Mouse (Mus musculus) cerebellum, adult (tissue): Measurements from ENCODE around the gene Esrrg.

Experiments
- ATAC-seq: cut with Nextera tagmentation; 2 replicates; pipeline ENCODE4 v1.9.2; 2017; ENCODE audit warnings: mild to moderate bottlenecking, moderate library complexity, mixed read lengths; ENCODE audit not compliant: insufficient number of reproducible peaks, low FRiP score, low TSS enrichment

The Esrrg gene

DNA sequence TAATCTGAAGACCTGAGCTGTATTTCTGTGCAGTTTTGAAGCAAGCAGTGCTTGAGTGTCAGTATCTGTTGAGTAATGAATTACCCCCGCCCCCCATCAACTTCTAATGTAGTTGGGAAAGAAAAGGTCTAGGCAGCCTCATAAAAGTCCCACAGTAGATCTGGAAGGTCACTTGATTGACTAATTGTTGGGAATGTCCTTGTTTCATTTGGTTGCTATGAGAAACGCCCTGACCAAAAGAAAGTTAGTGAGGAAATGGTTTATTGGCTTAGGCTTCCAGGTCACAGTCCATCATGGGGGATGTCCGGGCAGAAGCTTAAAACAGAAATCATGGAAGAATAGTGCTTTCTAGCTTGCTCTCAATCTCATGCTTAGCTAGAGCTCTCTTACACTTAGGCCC, 287.7 kb downstream of the Esrrg start:
- no peak for ATAC-seq

GRCm38 (mm10) chr1:187896910-187897309, 288.3 kb downstream of the Esrrg start:
- ATAC-seq = no peak

GRCm38 (mm10) chr1:187899541-187899940, 290.9 kb downstream of the Esrrg start:
- no peak for ATAC-seq

- no peak for ATAC-seq
Measured at GRCm38 (mm10) chr1:187900756-187901155, 292.2 kb downstream of the Esrrg start.

GRCm38 (mm10) chr1:187902176-187902575, 293.6 kb downstream of the Esrrg start:
- ATAC-seq = no peak

DNA sequence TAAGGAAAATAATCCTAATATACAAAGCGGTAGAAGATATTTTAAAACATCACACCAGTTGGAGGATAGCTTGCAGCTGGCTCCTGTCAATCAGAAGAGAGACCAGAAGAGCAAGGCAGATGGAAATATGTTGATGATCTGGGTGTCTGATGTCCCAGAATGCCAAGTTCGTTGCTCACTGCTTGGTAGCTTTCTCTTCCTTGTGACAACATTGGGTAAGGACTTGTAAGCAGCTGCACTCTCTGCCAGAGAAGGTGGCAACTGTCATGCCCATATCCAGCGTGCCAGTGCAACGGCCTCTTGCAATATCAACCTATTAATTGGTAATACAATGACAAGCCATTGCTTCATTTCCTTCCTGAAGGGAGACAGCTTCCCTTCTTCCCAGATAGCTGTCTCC, 296.1 kb downstream of the Esrrg start:
- no peak for ATAC-seq

GRCm38 (mm10) chr1:187907407-187907806, 298.8 kb downstream of the Esrrg start:
- no peak for ATAC-seq

GRCm38 (mm10) chr1:187907871-187908270, 299.3 kb downstream of the Esrrg start:
- ATAC-seq = no peak

DNA sequence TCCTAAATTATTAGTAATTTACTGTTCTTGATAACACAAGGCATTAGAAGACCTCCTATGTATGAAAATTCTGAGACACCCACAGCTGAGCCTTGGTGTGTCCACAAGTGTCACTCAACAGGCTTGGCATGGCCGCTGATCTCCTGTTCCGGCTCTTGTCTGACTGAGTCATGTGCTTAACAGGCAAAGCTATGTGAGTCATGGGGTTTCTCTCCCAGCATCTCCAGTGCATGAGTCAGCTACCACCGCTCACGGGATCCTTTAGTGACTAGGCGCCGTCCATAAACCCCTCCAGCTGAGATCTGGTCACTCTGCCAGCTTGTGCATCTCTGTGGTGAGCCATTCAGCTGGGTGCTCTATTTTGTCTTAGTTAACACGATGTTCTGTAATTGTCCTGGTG, 302.1 kb downstream of the Esrrg start:
- ATAC-seq = no peak

GRCm38 (mm10) chr1:187911201-187911600, 302.6 kb downstream of the Esrrg start:
- ATAC-seq = no peak

- no peak for ATAC-seq
Measured at GRCm38 (mm10) chr1:187918303-187918702, 309.7 kb downstream of the Esrrg start.

DNA sequence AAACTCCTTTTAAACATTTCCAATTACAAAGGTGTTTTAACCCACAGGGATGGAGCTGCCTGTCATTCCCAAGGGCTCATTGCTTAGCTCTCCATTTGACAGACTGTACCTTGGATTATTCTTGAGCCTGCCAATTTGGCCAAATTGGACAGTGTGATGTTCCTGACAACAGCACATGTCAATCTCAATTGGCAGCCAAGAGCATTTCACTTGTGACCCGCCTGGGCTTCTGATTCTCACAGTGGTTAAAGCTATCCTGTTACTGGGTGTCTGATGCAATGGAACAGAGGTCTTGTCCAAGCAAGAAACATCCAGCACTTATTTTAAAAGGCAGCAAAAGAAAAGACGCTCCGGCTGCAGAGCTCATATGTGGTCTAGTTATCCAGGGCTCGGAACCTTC, 310.3 kb downstream of the Esrrg start:
- ATAC-seq = no peak

DNA sequence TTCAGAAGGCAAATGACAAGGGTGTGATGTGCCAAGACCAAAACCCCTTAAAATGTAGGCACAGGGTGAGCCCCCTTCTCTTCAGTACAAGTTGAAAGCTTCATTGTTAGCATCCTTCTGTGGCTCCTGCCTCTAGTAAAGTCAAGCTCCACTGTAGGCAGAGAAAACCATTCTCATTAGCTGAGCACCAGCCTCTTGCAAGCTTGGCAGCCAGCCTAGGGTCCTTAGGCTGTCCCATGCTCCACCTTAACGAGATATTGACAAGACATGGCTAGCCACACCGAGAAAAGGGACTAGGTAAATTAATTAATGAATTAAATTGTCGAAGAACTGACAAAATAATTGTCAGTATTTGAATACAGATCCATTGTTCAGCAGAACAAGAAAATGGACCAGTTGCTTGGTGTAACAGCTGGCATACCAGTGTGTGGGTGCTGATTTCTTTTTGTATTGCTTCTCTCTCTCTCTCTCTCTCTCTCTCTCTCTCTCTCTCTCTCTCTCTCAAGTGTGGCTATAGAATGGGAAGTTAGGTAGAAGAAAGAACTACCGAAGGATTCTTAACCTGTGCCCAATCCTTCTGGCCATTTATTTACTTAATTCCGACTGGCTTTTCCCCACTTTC, 311.7 kb downstream of the Esrrg start:
- no peak for ATAC-seq

DNA sequence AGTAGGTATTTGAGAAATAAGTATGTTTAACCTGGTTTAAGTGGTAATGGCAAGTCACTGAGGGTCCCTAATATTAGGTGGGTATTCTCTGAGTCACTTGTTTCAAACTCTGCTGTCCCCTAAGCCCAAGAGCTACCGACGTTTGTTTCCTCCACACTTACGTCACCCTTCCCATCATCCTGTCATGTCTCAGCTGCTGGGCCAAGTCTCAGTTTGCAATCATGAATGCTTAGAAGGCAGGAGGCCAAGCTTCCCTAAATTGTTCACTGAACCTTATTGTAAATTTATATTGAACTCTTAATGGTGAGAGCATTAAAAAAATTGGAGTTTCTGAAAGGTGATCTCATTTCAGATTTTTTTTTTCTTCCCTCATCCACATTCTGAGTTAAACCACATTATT, 322.6 kb downstream of the Esrrg start:
- no peak for ATAC-seq

DNA sequence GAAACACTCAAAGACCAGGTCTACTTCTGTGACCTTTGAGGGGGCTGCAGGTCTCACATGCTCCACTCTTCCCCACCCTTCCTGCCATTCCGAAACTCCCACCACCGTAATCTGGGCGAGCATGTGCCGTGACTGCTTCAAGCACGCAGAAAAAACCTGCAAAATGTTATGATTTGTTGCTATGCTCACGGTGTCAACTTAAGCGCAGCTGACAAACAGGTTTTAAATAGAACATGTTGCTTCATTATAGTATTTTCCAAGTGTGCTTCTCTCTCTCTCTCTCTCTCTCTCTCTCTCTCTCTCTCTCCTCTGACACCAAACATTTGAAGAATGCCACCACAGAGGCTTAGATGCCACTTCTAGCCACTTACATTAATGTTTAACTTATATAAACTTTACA, 330.1 kb downstream of the Esrrg start:
- no peak for ATAC-seq

DNA sequence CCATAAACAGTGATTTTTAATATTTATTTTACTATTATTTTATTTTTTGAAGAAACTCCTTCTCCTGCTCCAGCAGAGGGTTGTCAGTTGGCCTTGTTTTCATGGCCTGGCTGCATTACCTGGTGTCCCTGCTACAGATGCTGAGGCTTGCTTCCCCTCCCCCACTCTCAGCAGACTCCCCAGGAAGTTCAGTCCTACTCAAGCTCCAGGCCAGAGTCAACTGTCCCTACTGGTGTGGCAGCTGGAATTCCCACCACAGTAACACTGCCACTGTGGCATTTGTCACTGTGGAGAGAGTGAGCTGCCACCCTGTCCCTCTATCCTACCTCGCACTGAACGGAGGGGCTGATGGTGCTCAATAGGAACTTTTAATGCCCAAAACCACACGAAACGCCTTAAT, 330.5 kb downstream of the Esrrg start:
- ATAC-seq = no peak

- ATAC-seq = no peak
Measured at GRCm38 (mm10) chr1:187951506-187951905, 342.9 kb downstream of the Esrrg start.

DNA sequence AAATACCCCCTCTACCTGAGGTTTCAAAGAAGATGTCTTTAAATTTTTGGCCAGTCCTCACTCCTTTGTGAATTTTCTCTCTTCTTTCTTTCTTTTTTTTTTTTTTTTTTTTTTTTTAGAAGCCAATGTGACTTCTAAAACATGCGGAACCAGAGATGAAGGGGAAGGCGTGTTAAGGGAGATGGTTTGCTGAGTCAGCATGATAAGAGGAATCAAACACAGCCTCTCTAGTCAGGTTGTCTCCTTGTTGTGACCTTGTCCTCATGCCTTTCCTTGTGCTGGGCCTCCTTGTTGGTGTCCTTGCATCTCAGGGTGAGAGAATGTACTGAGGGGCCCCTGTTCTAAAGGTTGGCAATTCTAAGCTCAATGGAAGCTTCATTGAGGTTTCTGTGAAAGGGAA, 348.1 kb downstream of the Esrrg start:
- no peak for ATAC-seq

DNA sequence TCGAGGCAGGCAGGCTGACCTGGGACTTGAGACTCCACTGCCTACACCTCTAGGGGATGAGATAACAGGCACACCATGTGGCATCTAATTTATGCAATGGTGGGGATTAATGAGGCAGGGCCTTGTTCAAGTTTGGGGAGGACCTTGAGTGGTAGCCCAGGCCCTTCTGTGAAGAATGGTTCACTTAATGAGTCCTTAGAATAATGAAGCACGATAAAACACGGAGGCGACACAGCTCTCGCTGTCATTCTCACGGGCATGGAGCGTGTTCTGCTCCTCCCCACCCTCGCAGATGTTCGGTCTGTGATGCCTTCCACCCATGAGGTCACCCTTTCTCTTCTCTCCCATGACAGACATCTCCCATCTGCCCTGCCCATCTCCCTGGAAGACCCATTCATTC, 350.6 kb downstream of the Esrrg start:
- no peak for ATAC-seq

GRCm38 (mm10) chr1:187961452-187961851, 352.9 kb downstream of the Esrrg start:
- no peak for ATAC-seq

- ATAC-seq = no peak
Measured at GRCm38 (mm10) chr1:187964829-187965760, 356.5 kb downstream of the Esrrg start.

- no peak for ATAC-seq
Measured at GRCm38 (mm10) chr1:187965921-187966320, 357.3 kb downstream of the Esrrg start.
